Mouse (Mus musculus) hindlimb bud, embryonic 11.5 days (tissue): ENCODE measurements around the gene Hist1h4a.
"Not testable (repeated sequence)": the region's sequence is repeated elsewhere in the genome, so short reads cannot be mapped to it uniquely, and the experiment has no call there.

Experiments
- DNase-seq: peaks from one replicate; pipeline ENCODE4 v3.0.0-alpha.2; 2012; ENCODE audit warnings: low read depth, low spot score; ENCODE audit errors: extremely low spot score

Hist1h4a gene

GRCm38 (mm10) chr13:23743215-23743614, 17.8 kb downstream of the Hist1h4a start:
- DNase-seq, result no peak

- DNase-seq, result no peak
Observed at GRCm38 (mm10) chr13:23742007-23742406, 19.0 kb downstream of the Hist1h4a start.

- no peak for DNase-seq
Observed at GRCm38 (mm10) chr13:23740910-23741309, 20.1 kb downstream of the Hist1h4a start.

GRCm38 (mm10) chr13:23740256-23740840, 20.7 kb downstream of the Hist1h4a start:
- no peak for DNase-seq

GRCm38 (mm10) chr13:23739922-23740252, 21.1 kb downstream of the Hist1h4a start:
- peak; percentile 77 for DNase-seq

GRCm38 (mm10) chr13:23739069-23739921, 21.7 kb downstream of the Hist1h4a start:
- DNase-seq, result peak; percentile 90

- no peak for DNase-seq
Observed at GRCm38 (mm10) chr13:23738677-23739068, 22.4 kb downstream of the Hist1h4a start, which contains the start of gene Hist1h1c. Hist1h1c (plus strand) TSS chr13:23738808.

GRCm38 (mm10) chr13:23738041-23738440, 23.0 kb downstream of the Hist1h4a start:
- DNase-seq, result no peak

GRCm38 (mm10) chr13:23737091-23737490, 23.9 kb downstream of the Hist1h4a start:
- DNase-seq, result no peak

- DNase-seq, result no peak
Observed at GRCm38 (mm10) chr13:23732156-23732804, 28.8 kb downstream of the Hist1h4a start.

GRCm38 (mm10) chr13:23730479-23730878, 30.6 kb downstream of the Hist1h4a start:
- no peak for DNase-seq

- no peak for DNase-seq
Observed at GRCm38 (mm10) chr13:23729706-23730105, 31.3 kb downstream of the Hist1h4a start.

- DNase-seq, result no peak
Observed at GRCm38 (mm10) chr13:23729192-23729525, 31.9 kb downstream of the Hist1h4a start.

- no peak for DNase-seq
Observed at GRCm38 (mm10) chr13:23728472-23729191, 32.4 kb downstream of the Hist1h4a start.

GRCm38 (mm10) chr13:23725213-23725612, 35.8 kb downstream of the Hist1h4a start:
- DNase-seq, result no peak

- DNase-seq, result no peak
Observed at GRCm38 (mm10) chr13:23724239-23724638, 36.8 kb downstream of the Hist1h4a start.

- DNase-seq, result not testable (repeated sequence)
Observed at GRCm38 (mm10) chr13:23717593-23718245, 43.3 kb downstream of the Hist1h4a start.

- DNase-seq, result no peak
Observed at GRCm38 (mm10) chr13:23717176-23717575, 43.9 kb downstream of the Hist1h4a start.

- no peak for DNase-seq
Observed at GRCm38 (mm10) chr13:23716261-23717042, 44.6 kb downstream of the Hist1h4a start.
